Mouse (Mus musculus) heart, embryonic 15.5 days (tissue): ENCODE data around the gene S100a13. TPM values are rescaled to one million over a fixed set of nuclear protein-coding genes. Genes with fewer than 3 reads are reported as not detected.

Source experiments
- ATAC-seq: fragments of 200-750 bp; cut with Nextera tagmentation; replicated peaks from 2 replicates; pipeline ENCODE4 v1.8.0; 2017; ENCODE audit warnings: low read depth, moderate TSS enrichment; ENCODE audit not compliant: insufficient number of reproducible peaks, insufficient read depth, low FRiP score
- H3K27ac ChIP-seq: fragments of 300-500 bp; sonication (generic); 2 replicates; pipeline ENCODE4 v1.5.1; 2015; ENCODE audit warnings: mild to moderate bottlenecking, inconsistent platforms
- H3K27me3 ChIP-seq: fragments of 300-500 bp; sonication (generic); 2 replicates; pipeline ENCODE4 v1.6.1; 2015; ENCODE audit warnings: inconsistent platforms
- H3K36me3 ChIP-seq: fragments of 300-500 bp; sonication (generic); 2 replicates; pipeline ENCODE4 v1.6.1; 2015; ENCODE audit warnings: mild to moderate bottlenecking, inconsistent platforms
- H3K4me1 ChIP-seq: fragments of 300-500 bp; sonication (generic); replicated peaks from 2 replicates; pipeline ENCODE4 v1.6.1; 2015; ENCODE audit warnings: inconsistent platforms
- H3K4me2 ChIP-seq: fragments of 300-500 bp; sonication (generic); 2 replicates; pipeline ENCODE4 v1.6.1; 2015; ENCODE audit warnings: inconsistent platforms, mild to moderate bottlenecking, moderate library complexity
- H3K4me3 ChIP-seq: fragments of 300-500 bp; sonication (generic); 2 replicates; pipeline ENCODE4 v1.5.1; 2015; ENCODE audit warnings: mild to moderate bottlenecking, inconsistent platforms
- H3K9ac ChIP-seq: fragments of 300-500 bp; sonication (generic); 2 replicates; pipeline ENCODE4 v1.6.1; 2015; ENCODE audit warnings: mild to moderate bottlenecking, inconsistent platforms
- H3K9me3 ChIP-seq: fragments of 300-500 bp; sonication (generic); replicated peaks from 2 replicates; pipeline ENCODE4 v1.6.1; 2016; ENCODE audit warnings: inconsistent platforms
- WGBS: fragments of 180-500 bp; shearing (Covaris S2); methylation state at CpG from one replicate; pipeline ENCODE4 v1.1.7; 2015; ENCODE audit warnings: mixed read lengths; 5-methylcytosine and 5-hydroxymethylcytosine counted together
- polyA plus RNA-seq: library from polyadenylated mRNA; unstranded; fragments of >200 nt; fragmentation: Nextera tagmentation; extraction: Ambion mirVana; gene quantifications from 2 replicates; pipeline ENCODE4 v1.2.1, GENCODE M21; 2015

Gene S100a13
- polyA plus RNA-seq, 1 experiment from 2014 or later: 94.1 TPM

GRCm38 (mm10) chr3:90560008-90560628, 45.9 kb downstream of the S100a13 start, which contains the start of gene S100a3:
Gene S100a3, plus strand, starts transcription at chr3:90560578.
- Histone ChIP-seq H3K4me3 (no peak within 1 kb of the TSS), H3K36me3 (no peaks in the 10 kb centered on the region), H3K27me3 (no peaks in the 10 kb centered on the region), H3K27ac (no peak within 1 kb of the TSS), H3K4me1 (no peaks in the 10 kb centered on the region), H3K9me3 (no peaks in the 10 kb centered on the region), H3K4me2 (no peak within 1 kb of the TSS), H3K9ac (no peak within 1 kb of the TSS)
- WGBS: 79% methylated on average over 6 of the region's 6 CpGs
- ATAC-seq: no peak

Other genes with a start within 250 kb of the S100a13 start
- gene Dennd4b, start 249.2 kb upstream of the S100a13 start, polyA plus RNA-seq: 4.6 and 6.9 TPM in 2 replicates
- 7.1 and 9.5 TPM in 2 replicates for gene Gatad2b, start 221.3 kb upstream of the S100a13 start, polyA plus RNA-seq
- gene Slc27a3, start 124.5 kb upstream of the S100a13 start, polyA plus RNA-seq: 4.8 and 9.4 TPM in 2 replicates
- 16.7 and 22.6 TPM in 2 replicates for gene Ints3, start 80.8 kb upstream of the S100a13 start, polyA plus RNA-seq
- 10.1 and 12.5 TPM in 2 replicates for gene Npr1, start 48.6 kb upstream of the S100a13 start, polyA plus RNA-seq
- gene Ilf2, start 38.3 kb upstream of the S100a13 start, polyA plus RNA-seq: 97.3 and 108 TPM in 2 replicates
- gene Snapin, start 23.4 kb upstream of the S100a13 start, polyA plus RNA-seq: 71.5 and 75.1 TPM in 2 replicates
- gene Chtop, start 4.9 kb upstream of the S100a13 start, polyA plus RNA-seq: 90.9 and 98.3 TPM in 2 replicates
- 247 and 315 TPM in 2 replicates for gene S100a1, start within 50 bp of the S100a13 start, polyA plus RNA-seq
- 1.1 and 7.5 TPM in 2 replicates for gene S100a14, start 12.4 kb downstream of the S100a13 start, polyA plus RNA-seq
- 89.3 and 103 TPM in 2 replicates for gene S100a16, start 22.8 kb downstream of the S100a13 start, polyA plus RNA-seq
- 0.08 and 1.7 TPM in 2 replicates for gene S100a3, start 46.1 kb downstream of the S100a13 start, polyA plus RNA-seq
- not detected in 2 replicates for gene S100a2, start 75.8 kb downstream of the S100a13 start, polyA plus RNA-seq
- not detected in 2 replicates for gene Gm42674, start 87.5 kb downstream of the S100a13 start, polyA plus RNA-seq
- gene S100a4, start 89.3 kb downstream of the S100a13 start, polyA plus RNA-seq: 2.8 and 7.5 TPM in 2 replicates
- not detected in 2 replicates for gene S100a5, start 94.1 kb downstream of the S100a13 start, polyA plus RNA-seq
- 48.9 and 70.5 TPM in 2 replicates for gene S100a6, start 98.4 kb downstream of the S100a13 start, polyA plus RNA-seq
- 0.22 TPM in 1 of 2 replicates, not detected in the other for gene S100a7a, start 139.6 kb downstream of the S100a13 start, polyA plus RNA-seq
- 24.9 and 32.7 TPM in 2 replicates for gene S100a8, start 154.5 kb downstream of the S100a13 start, polyA plus RNA-seq
- gene S100a9, start 181.3 kb downstream of the S100a13 start, polyA plus RNA-seq: 15.5 and 16.3 TPM in 2 replicates
- not detected in 2 replicates for gene Pglyrp4, start 212.5 kb downstream of the S100a13 start, polyA plus RNA-seq